ENCODE assay signal across 1 mouse cellular context in genomic region chr7:79466053-79466901, GRCm38 (mm10).
TF ChIP-seq lines count a peak whose summit lies in the region.

TSS of gene Polg (minus strand) at chr7:79466362.

TF ChIP-seq in MEL, 35 proteins besides CTCF, POLR2A, EP300 and RAD21 (continued from another document):
- peak; percentile 83; the same call in 1 of the 2 replicates for TF ChIP-seq BHLHE40 (IDR thresholded peaks at IDR 0.05; ENCODE audit: borderline replicate concordance, low read depth, low read length)
- peak; percentile 87 for TF ChIP-seq SIN3A (IDR thresholded peaks at IDR 0.05; ENCODE audit: low read length)
- no peak for TF ChIP-seq MYC (IDR thresholded peaks at IDR 0.05; ENCODE audit: low read depth, low read length)
- TF ChIP-seq ZC3H11A (IDR thresholded peaks at IDR 0.05; ENCODE audit: low read depth, low read length) = no peak
- no peak; the same call in 1 of the 2 replicates for TF ChIP-seq KAT2A (conservative IDR thresholded peaks at IDR 0.05; ENCODE audit: low read depth, low read length)
- peak; percentile 73 for TF ChIP-seq ZMIZ1 (IDR thresholded peaks at IDR 0.05; ENCODE audit: low read depth, low read length)
